Mouse (Mus musculus) large intestine, adult 2 months (tissue): ENCODE results near the gene Eaf2. TPM values are rescaled to one million over a fixed set of nuclear protein-coding genes. Genes with fewer than 3 reads are reported as not detected.
"Not testable (repeated sequence)": the region's sequence is repeated elsewhere in the genome, so short reads cannot be mapped to it uniquely, and the experiment has no call there.

ENCODE experiments used
- DNase-seq: peaks from one replicate; pipeline ENCODE4 v3.0.0-alpha.2; 2012; ENCODE audit warnings: low read depth, low spot score
- WGBS: fragments of 180-500 bp; shearing (Covaris S2); methylation state at CpG from one replicate; pipeline ENCODE4 v1.1.7; 2018; 5-methylcytosine and 5-hydroxymethylcytosine counted together
- polyA plus RNA-seq: library from polyadenylated mRNA; depleted of rRNA; stranded (reverse); fragments of >200 nt; gene quantifications from 2 replicates; pipeline ENCODE4 v1.2.3, GENCODE M21; 2012

Gene Eaf2
- polyA plus RNA-seq, 1 experiment = 2.1 TPM

- WGBS = 96% methylated on average over 2 of the region's 2 CpGs
- no peak for DNase-seq
Observed at GRCm38 (mm10) chr16:36869442-36869841, 5.4 kb downstream of the Eaf2 start.

GRCm38 (mm10) chr16:36863585-36863984 is 11.2 kb downstream of the Eaf2 start:
- WGBS = 59% methylated on average over 3 of the region's 3 CpGs

GRCm38 (mm10) chr16:36851202-36851601 is 23.6 kb downstream of the Eaf2 start:
- no peak for DNase-seq
- 93% methylated on average over 3 of the region's 3 CpGs for WGBS

More at GRCm38 (mm10) chr16:36863585-36863984, 11.2 kb downstream of the Eaf2 start:
- DNase-seq = no peak

GRCm38 (mm10) chr16:36846894-36847293 is 27.9 kb downstream of the Eaf2 start:
- WGBS = 85% methylated on average over 1 of the region's 1 CpGs

GRCm38 (mm10) chr16:36828820-36829219 is 46.0 kb downstream of the Eaf2 start:
- 25% methylated on average over 11 of the region's 11 CpGs for WGBS
- DNase-seq = no peak

More at GRCm38 (mm10) chr16:36846894-36847293, 27.9 kb downstream of the Eaf2 start:
- DNase-seq = not testable (repeated sequence)

- peak; percentile 32 for DNase-seq
- under 1% methylated on average over 64 of the region's 64 CpGs for WGBS
Observed at GRCm38 (mm10) chr16:36828054-36828786, 46.6 kb downstream of the Eaf2 start, which contains the start of gene Iqcb1. Gene Iqcb1 (plus strand): TSS chr16:36828385.

- 8% methylated on average over 11 of the region's 11 CpGs for WGBS
- no peak for DNase-seq
Observed at GRCm38 (mm10) chr16:36827611-36828053, 47.2 kb downstream of the Eaf2 start.

- 3% methylated on average over 3 of the region's 3 CpGs for WGBS
- DNase-seq = no peak
Observed at GRCm38 (mm10) chr16:36821474-36821873, 53.3 kb downstream of the Eaf2 start.

GRCm38 (mm10) chr16:36820747-36821146 is 54.1 kb downstream of the Eaf2 start:
- no peak for DNase-seq
- 56% methylated on average over 3 of the region's 3 CpGs for WGBS

- no peak for DNase-seq
- WGBS = 78% methylated on average over 6 of the region's 6 CpGs
Observed at GRCm38 (mm10) chr16:36820016-36820415, 54.8 kb downstream of the Eaf2 start.

- DNase-seq = peak; percentile 59
- 19% methylated on average over 7 of the region's 7 CpGs for WGBS
Observed at GRCm38 (mm10) chr16:36817321-36817926, 57.4 kb downstream of the Eaf2 start.

GRCm38 (mm10) chr16:36816916-36817315 is 57.9 kb downstream of the Eaf2 start:
- no peak for DNase-seq

- 83% methylated on average over 3 of the region's 3 CpGs for WGBS
Observed at GRCm38 (mm10) chr16:36813680-36814079, 61.1 kb downstream of the Eaf2 start.

GRCm38 (mm10) chr16:36808616-36809015 is 66.2 kb downstream of the Eaf2 start:
- DNase-seq = no peak
- 30% methylated on average over 3 of the region's 3 CpGs for WGBS

More at GRCm38 (mm10) chr16:36813680-36814079, 61.1 kb downstream of the Eaf2 start:
- no peak for DNase-seq

GRCm38 (mm10) chr16:36802361-36802760 is 72.4 kb downstream of the Eaf2 start:
- no peak for DNase-seq
- 91% methylated on average over 3 of the region's 3 CpGs for WGBS

GRCm38 (mm10) chr16:36798334-36798733 is 76.5 kb downstream of the Eaf2 start:
- no peak for DNase-seq
- 80% methylated on average over 2 of the region's 2 CpGs for WGBS

- DNase-seq = no peak
- WGBS = 69% methylated on average over 2 of the region's 2 CpGs
Observed at GRCm38 (mm10) chr16:36794976-36795375, 79.8 kb downstream of the Eaf2 start.

- WGBS = 55% methylated on average over 4 of the region's 4 CpGs
- no peak for DNase-seq
Observed at GRCm38 (mm10) chr16:36790166-36790565, 84.6 kb downstream of the Eaf2 start.

GRCm38 (mm10) chr16:36786466-36786865 is 88.3 kb downstream of the Eaf2 start:
- no peak for DNase-seq
- 59% methylated on average over 7 of the region's 7 CpGs for WGBS

- DNase-seq = no peak
- 46% methylated on average over 10 of the region's 10 CpGs for WGBS
Observed at GRCm38 (mm10) chr16:36784594-36785313, 90.0 kb downstream of the Eaf2 start, which contains the start of gene Slc15a2. Gene Slc15a2 (minus strand): TSS chr16:36784962.
